Comparison of ENCODE assay signal across 33 mouse cellular contexts in the genomic region with DNA sequence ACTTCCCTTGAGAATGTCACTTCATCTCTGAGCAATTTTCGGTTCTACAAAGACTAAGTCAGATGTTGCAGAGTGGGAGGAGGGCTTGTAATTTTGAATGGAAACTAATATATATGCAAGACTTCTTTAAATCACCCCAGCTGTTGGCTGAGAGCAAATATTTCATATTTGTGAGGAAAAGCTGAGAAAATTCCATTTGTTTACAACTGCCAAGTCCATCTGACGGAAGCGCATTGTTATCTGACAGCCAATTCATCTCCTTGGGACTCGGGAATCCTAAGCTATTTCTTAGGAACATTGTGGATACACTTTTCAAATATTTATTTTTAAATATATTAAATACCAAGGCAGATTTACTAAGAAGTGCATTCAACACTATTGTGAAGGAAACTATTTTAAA.
"Had no signal": no experiment of that assay in that cellular context is flagged by ENCODE, and none has a peak within 500 bp of the region (broad histone marks: within the 10 kb centered on the region; RNA-seq: fewer than 3 reads in every experiment).

No protein-coding gene starts in this region.

- H3K36me3 ChIP-seq: heart, embryonic 15.5 days; hindbrain, embryonic 15.5 days; intestine, embryonic 15.5 days had no signal

- DNase-seq: heart, postnatal 10 days; heart, postnatal 14 days; heart, postnatal 36 days; heart, postnatal 4 days; kidney, adult 11 months; kidney, adult 2 months; kidney, adult 8-10 months; kidney, adult 9 months; kidney, postnatal 10 days; kidney, postnatal 14 days; kidney, postnatal 25 days; kidney, postnatal 36 days; kidney, postnatal 4 days; layer of hippocampus, adult 9-11 months; layer of hippocampus, postnatal 36 days had no signal

- H3K9ac ChIP-seq: heart, embryonic 13.5 days; heart, embryonic 15.5 days; hindbrain, embryonic 12.5 days; hindbrain, embryonic 13.5 days; hindbrain, embryonic 14.5 days; hindbrain, embryonic 15.5 days; intestine, embryonic 15.5 days; kidney, embryonic 15.5 days had no signal

- H3K27ac ChIP-seq: heart, embryonic 10.5 days; heart, embryonic 13.5 days; heart, embryonic 15.5 days; hindbrain, embryonic 10.5 days; hindbrain, embryonic 12.5 days; hindbrain, embryonic 13.5 days; hindbrain, embryonic 14.5 days; hindbrain, embryonic 15.5 days; hindbrain, postnatal 0 days; intestine, embryonic 15.5 days; kidney, embryonic 15.5 days; layer of hippocampus, adult 2 months; left cerebral cortex, adult 2 months had no signal

- ATAC-seq: hindbrain, embryonic 16.5 days; hindbrain, postnatal 0 days; inflammation-experienced regulatory T-cells, adult 6 months; intestine, embryonic 15.5 days; intestine, embryonic 16.5 days; intestine, postnatal 0 days had no signal

- H3K9me3 ChIP-seq: heart, embryonic 10.5 days; heart, embryonic 13.5 days; heart, embryonic 15.5 days; hindbrain, embryonic 10.5 days; hindbrain, embryonic 12.5 days; hindbrain, embryonic 13.5 days; hindbrain, embryonic 15.5 days; intestine, embryonic 15.5 days; kidney, embryonic 15.5 days had no signal

- H3K4me3 ChIP-seq: heart, embryonic 10.5 days; heart, embryonic 13.5 days; heart, embryonic 15.5 days; hindbrain, embryonic 10.5 days; hindbrain, embryonic 12.5 days; hindbrain, embryonic 13.5 days; hindbrain, embryonic 15.5 days; intestine, embryonic 15.5 days; kidney, embryonic 15.5 days; layer of hippocampus, adult 2 months; left cerebral cortex, adult 2 months had no signal

- H3K4me2 ChIP-seq: heart, embryonic 11.5 days; heart, embryonic 13.5 days; heart, embryonic 15.5 days; hindbrain, embryonic 12.5 days; hindbrain, embryonic 13.5 days; hindbrain, embryonic 14.5 days; hindbrain, embryonic 15.5 days; intestine, embryonic 15.5 days; kidney, embryonic 15.5 days had no signal

- H3K4me1 ChIP-seq: heart, embryonic 10.5 days had no signal

- H3K27me3 ChIP-seq: hindbrain, embryonic 12.5 days; hindbrain, embryonic 13.5 days; hindbrain, embryonic 15.5 days; kidney, embryonic 15.5 days had no signal
